Mouse (Mus musculus) forebrain, embryonic 11.5 days (tissue): ENCODE measurements at regions not wholly inside any gene's neighbourhood (a gene's known extent, or its start where the extent isn't known, plus 50 kb on each side); places are given as distances from the start of the nearest gene placed in this dataset.

ENCODE experiments used
- ATAC-seq: fragments of 200-750 bp; cut with Nextera tagmentation; replicated peaks from 2 replicates; pipeline ENCODE4 v1.8.0; 2017; ENCODE audit warnings: moderate TSS enrichment; ENCODE audit not compliant: low FRiP score
- DNase-seq: peaks from one replicate; pipeline ENCODE4 v3.0.0-alpha.2; 2017; ENCODE audit warnings: low spot score
- H3K27ac ChIP-seq: fragments of 300-500 bp; sonication (generic); 2 replicates; pipeline ENCODE4 v1.5.1; 2014; ENCODE audit warnings: low read depth, low read length
- H3K27me3 ChIP-seq: fragments of 300-500 bp; sonication (generic); 2 replicates; pipeline ENCODE4 v1.6.1; 2014; ENCODE audit warnings: mild to moderate bottlenecking, low read length, mixed read lengths; ENCODE audit not compliant: control insufficient read depth, insufficient read depth
- H3K36me3 ChIP-seq: fragments of 300-500 bp; sonication (generic); 2 replicates; pipeline ENCODE4 v1.6.1; 2014; ENCODE audit warnings: mild to moderate bottlenecking, low read length, moderate library complexity, mixed read lengths; ENCODE audit not compliant: control insufficient read depth, insufficient read depth
- H3K4me1 ChIP-seq: fragments of 300-500 bp; sonication (generic); replicated peaks from 2 replicates; pipeline ENCODE4 v1.6.1; 2014; ENCODE audit warnings: low read length, mixed read lengths; ENCODE audit not compliant: control insufficient read depth, insufficient read depth
- H3K4me2 ChIP-seq: fragments of 300-500 bp; sonication (generic); 2 replicates; pipeline ENCODE4 v1.6.1; 2014; ENCODE audit warnings: low read depth, mild to moderate bottlenecking, low read length, moderate library complexity, mixed read lengths; ENCODE audit not compliant: severe bottlenecking
- H3K4me3 ChIP-seq: fragments of 300-500 bp; sonication (generic); 2 replicates; pipeline ENCODE4 v1.5.1; 2014; ENCODE audit warnings: low read depth, low read length
- H3K9ac ChIP-seq: fragments of 300-500 bp; sonication (generic); 2 replicates; pipeline ENCODE4 v1.6.1; 2014; ENCODE audit warnings: low read length
- H3K9me3 ChIP-seq: fragments of 300-500 bp; sonication (generic); 2 replicates; pipeline ENCODE4 v1.6.1; 2016; ENCODE audit warnings: low read length, mixed read lengths; ENCODE audit not compliant: control insufficient read depth
- WGBS: fragments of 180-500 bp; shearing (Covaris S2); extraction: QIAGEN DNeasy Blood & Tissue Kit; methylation state at CpG from one replicate; pipeline ENCODE4 v1.1.7; 2014; 5-methylcytosine and 5-hydroxymethylcytosine counted together

DNA sequence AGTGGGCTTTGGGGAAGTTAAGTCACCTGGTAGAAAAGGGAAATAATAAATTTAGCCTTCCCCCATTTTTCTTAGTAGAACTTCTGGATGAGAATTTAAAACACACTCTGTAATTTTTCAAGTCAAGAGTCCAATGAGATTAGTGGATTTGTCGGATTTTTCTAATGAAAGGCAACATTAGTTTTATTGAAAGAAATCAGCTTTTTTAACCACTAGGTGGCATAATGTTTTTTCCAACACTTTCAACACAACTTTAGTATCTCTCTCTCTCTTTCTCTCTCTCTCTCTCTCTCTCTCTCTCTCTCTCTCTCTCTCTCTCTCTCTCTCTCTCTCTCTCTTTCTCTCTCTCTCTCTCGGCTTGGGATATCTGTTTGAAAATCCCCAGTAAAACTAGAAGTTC is 173.7 kb downstream of the Fbxo8 start:
- ATAC-seq (no peak), DNase-seq (no peak)
- Histone ChIP-seq H3K27ac (no peak overlapping the region), H3K36me3 (no peaks in the 10 kb centered on the region), H3K4me1 (no peaks in the 10 kb centered on the region), H3K9me3 (no peaks in the 10 kb centered on the region), H3K4me2 (no peak overlapping the region), H3K9ac (no peak overlapping the region), H3K27me3 (no peaks in the 10 kb centered on the region), H3K4me3 (no peak overlapping the region)
- WGBS: 78% methylated on average over 2 of the region's 2 CpGs

DNA sequence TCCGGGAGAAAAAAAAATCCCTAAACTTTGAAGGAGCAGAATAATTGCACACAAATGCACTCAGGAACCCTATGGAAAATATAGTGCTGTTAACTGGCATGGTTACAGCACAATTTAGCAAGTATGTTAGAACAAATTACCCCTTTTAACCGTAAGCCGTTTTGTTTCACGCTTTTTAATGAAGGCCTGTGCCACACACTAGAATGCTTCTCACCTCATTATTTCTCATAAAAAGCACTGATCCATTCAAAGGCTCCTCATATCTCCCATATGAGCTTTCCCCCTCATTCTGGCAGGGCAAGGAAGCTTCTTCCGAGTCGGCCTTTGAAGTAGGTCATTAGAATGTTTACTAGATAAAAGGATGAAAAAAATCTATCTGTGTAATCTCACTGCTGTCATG is 182.4 kb downstream of the Fbxo8 start:
- Histone ChIP-seq H3K4me3 (no peak overlapping the region), H3K27ac (no peak overlapping the region), H3K9me3 (no peaks in the 10 kb centered on the region), H3K27me3 (no peaks in the 10 kb centered on the region), H3K4me1 (no peaks in the 10 kb centered on the region), H3K9ac (no peak overlapping the region), H3K36me3 (no peaks in the 10 kb centered on the region), H3K4me2 (no peak overlapping the region)
- 63% methylated on average over 6 of the region's 6 CpGs for WGBS
- no peak for DNase-seq
- peak; percentile 71 for ATAC-seq

DNA sequence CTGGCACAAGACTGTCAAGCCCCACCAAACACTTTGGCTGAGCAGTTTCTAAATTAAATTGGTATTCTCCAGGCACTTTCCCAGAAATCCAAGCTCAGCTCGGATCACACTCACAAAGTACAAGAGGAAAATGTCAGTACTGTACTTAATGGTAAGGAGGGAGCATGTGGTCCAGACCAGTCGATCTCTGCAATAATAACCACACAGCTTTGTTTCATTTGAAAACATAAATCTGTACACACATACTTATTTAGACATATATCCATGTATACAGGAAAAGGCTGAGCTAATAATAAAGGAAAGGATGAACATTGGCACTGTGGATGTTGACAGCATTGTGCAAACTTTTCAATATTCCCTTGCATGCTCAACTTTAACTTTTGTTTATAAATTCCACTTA is 184.1 kb downstream of the Fbxo8 start:
- Histone ChIP-seq H3K27ac (no peak overlapping the region), H3K27me3 (no peaks in the 10 kb centered on the region), H3K9me3 (no peaks in the 10 kb centered on the region), H3K4me3 (no peak overlapping the region), H3K36me3 (no peaks in the 10 kb centered on the region), H3K9ac (no peak overlapping the region), H3K4me2 (no peak overlapping the region), H3K4me1 (no peaks in the 10 kb centered on the region)
- no peak for ATAC-seq
- WGBS: 80% methylated on average over 2 of the region's 2 CpGs
- no peak for DNase-seq

DNA sequence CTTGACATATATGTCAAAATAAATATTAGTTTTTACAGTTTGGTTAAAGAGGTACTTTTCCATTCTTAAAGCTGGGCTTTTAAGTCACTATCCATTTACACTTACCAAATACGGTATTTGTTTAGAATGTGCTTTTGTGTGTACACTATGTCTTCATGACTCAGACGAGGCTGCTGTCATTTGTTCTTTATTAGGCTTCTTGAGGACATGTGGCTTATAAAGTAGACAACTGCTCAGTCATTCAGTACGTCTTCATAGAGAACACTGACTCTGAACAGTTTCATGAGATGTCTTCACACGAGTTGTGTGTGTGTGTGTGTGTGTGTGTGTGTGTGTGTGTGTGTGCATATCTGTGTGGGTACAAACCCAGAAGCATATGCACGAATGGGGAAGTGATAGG is 216.1 kb downstream of the Fbxo8 start:
- no peaks in the 10 kb centered on the region for H3K36me3 ChIP-seq
- H3K9me3 ChIP-seq: no peaks in the 10 kb centered on the region
- H3K4me2 ChIP-seq: no peak overlapping the region
- WGBS: 81% methylated on average over 5 of the region's 5 CpGs
- ATAC-seq (no peak), DNase-seq (no peak)
- H3K27ac ChIP-seq: no peak overlapping the region
- H3K9ac ChIP-seq: no peak overlapping the region
- no peaks in the 10 kb centered on the region for H3K27me3 ChIP-seq
- H3K4me3 ChIP-seq: no peak overlapping the region
- no peaks in the 10 kb centered on the region for H3K4me1 ChIP-seq

DNA sequence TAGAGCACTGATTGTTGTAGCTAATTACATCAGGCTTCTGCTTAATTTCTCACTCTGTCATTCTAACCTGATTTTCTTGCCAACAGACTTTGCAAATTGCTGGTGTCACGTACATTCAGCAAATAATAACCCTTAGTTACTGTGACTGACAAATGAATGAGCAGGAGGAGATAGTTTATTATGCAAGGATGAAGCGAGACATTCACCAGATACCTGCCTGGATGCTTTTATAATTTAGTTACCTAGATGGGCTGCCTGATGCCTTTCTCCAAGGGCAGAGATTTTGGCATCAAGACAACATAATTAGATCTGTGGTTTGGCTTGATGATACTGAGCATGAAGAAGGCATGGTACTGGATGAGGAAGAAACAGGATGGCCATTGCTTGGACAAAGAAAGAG is 233.6 kb downstream of the Fbxo8 start:
- H3K27me3 ChIP-seq: no peaks in the 10 kb centered on the region
- DNase-seq (no peak), ATAC-seq (no peak)
- H3K36me3 ChIP-seq: no peaks in the 10 kb centered on the region
- no peak overlapping the region for H3K27ac ChIP-seq
- no peak overlapping the region for H3K4me3 ChIP-seq
- H3K4me2 ChIP-seq: no peak overlapping the region
- WGBS: 75% methylated on average over 2 of the region's 2 CpGs
- no peaks in the 10 kb centered on the region for H3K9me3 ChIP-seq
- no peaks in the 10 kb centered on the region for H3K4me1 ChIP-seq
- no peak overlapping the region for H3K9ac ChIP-seq

DNA sequence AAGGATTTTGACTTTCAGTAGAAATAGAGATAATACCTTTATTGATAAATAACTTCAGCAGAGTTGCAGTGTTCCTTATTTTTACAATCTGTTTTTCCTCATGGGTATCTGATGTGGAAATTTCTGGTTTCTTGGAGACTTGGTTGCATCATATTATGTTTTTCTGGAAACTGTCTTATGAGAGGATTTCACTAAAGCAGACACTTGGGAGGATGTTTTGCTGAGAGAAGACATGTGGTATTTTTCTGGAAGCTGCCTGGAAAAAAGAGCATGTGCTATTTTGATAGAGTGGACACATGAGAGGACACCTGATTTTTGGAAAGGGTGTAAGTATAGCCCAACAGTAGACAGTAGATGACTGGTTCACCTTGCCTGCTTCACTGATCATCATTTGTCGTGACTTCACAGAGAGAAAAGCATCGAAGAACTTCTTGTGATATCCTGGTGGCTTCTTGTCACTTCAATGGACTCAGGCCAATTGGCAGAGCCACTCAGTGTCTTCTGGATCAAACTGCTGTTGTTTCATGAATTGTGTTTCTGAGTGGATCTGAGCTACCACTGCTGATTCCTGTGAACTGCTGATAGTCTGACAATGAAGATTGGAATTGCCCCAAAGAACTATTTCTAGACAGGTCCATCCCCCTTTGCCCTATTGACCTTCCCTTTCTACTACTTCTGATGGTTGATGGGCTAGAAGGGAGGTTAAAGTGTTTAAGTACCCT is 238.8 kb downstream of the Fbxo8 start:
- Histone ChIP-seq H3K27ac (no peak overlapping the region), H3K4me1 (no peaks in the 10 kb centered on the region), H3K27me3 (no peaks in the 10 kb centered on the region), H3K4me3 (no peak overlapping the region), H3K36me3 (no peaks in the 10 kb centered on the region), H3K9me3 (no peaks in the 10 kb centered on the region), H3K4me2 (no peak overlapping the region), H3K9ac (no peak overlapping the region)
- WGBS: 89% methylated on average over 2 of the region's 2 CpGs
- no peak for ATAC-seq
- no peak for DNase-seq

DNA sequence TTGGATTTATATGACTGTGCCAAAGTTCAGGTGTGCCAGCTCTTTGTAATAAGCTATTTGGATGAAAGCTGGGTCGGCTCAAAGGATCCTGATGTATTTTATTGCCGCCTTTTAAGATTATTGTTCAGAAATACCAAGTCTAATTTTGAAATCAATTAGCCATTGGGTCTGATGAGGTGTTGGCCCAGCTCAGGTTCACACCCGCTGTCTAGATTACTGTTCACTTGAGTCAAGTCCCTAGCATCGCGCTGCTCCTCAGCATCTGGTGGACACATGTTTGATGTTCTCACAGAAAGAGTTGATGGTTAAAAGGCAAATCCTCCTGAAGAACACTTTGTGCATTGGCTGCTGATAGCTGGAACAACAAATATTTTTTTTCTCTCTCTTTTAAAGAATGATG is 281.8 kb downstream of the Fbxo8 start:
- ATAC-seq: no peak
- H3K4me1 ChIP-seq: no peaks in the 10 kb centered on the region
- H3K9me3 ChIP-seq: no peaks in the 10 kb centered on the region
- no peaks in the 10 kb centered on the region for H3K27me3 ChIP-seq
- no peak overlapping the region for H3K9ac ChIP-seq
- H3K4me3 ChIP-seq: no peak overlapping the region
- no peak for DNase-seq
- no peaks in the 10 kb centered on the region for H3K36me3 ChIP-seq
- no peak overlapping the region for H3K4me2 ChIP-seq
- WGBS: 89% methylated on average over 5 of the region's 5 CpGs
- no peak overlapping the region for H3K27ac ChIP-seq

DNA sequence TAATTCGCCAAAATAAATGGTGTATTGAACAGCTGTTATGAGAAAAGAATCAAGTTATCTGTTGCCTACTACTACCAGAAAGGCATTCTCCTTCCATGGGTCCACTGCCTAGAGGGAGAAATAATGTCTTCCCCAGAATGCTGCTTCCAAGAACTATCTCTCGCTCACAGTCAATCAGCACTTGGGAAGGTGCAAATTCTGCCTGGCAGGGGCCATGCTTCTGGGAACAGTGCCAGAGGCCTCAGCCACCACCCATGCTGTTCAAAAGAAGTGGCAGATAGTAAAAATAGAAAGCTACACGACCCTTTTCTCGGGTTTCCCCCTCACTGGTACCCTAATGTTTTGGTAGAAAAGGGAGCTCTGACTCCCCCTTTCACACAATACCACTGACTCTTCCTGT is 282.2 kb downstream of the Fbxo8 start:
- Histone ChIP-seq H3K27me3 (no peaks in the 10 kb centered on the region), H3K4me1 (no peaks in the 10 kb centered on the region), H3K9me3 (no peaks in the 10 kb centered on the region), H3K4me3 (no peak overlapping the region), H3K27ac (no peak overlapping the region), H3K36me3 (no peaks in the 10 kb centered on the region), H3K4me2 (no peak overlapping the region), H3K9ac (no peak overlapping the region)
- DNase-seq (no peak), ATAC-seq (no peak)
- WGBS: 61% methylated on average over 4 of the region's 4 CpGs

DNA sequence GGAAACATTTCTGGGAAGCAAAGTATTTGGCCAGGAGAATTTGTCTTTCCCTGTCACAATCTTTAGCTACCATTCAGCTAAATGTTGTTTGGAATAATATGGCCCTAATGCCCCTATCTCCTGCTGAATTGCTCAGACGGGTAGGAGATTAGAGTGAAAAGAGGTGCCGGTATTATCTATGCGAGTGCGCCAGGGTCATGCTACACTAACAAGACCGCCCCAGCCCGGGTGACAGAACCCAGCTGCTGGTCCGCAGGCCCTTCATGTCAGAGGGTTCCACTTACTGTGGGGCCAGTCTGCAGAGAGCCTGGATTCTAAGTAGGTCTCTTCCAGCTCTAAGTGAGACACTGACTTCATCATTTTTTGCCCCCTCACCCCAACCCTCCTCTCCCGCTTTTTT is 332.6 kb downstream of the Fbxo8 start:
- no peaks in the 10 kb centered on the region for H3K4me1 ChIP-seq
- H3K4me3 ChIP-seq: no peak overlapping the region
- H3K9me3 ChIP-seq: no peaks in the 10 kb centered on the region
- no peak for DNase-seq
- no peak overlapping the region for H3K27ac ChIP-seq
- no peak overlapping the region for H3K4me2 ChIP-seq
- H3K36me3 ChIP-seq: no peaks in the 10 kb centered on the region
- WGBS: 61% methylated on average over 8 of the region's 8 CpGs
- no peaks in the 10 kb centered on the region for H3K27me3 ChIP-seq
- no peak overlapping the region for H3K9ac ChIP-seq
- no peak for ATAC-seq
